Mouse (Mus musculus): ENCODE measurements around the gene B3gnt9. TPM values are rescaled to one million over a fixed set of nuclear protein-coding genes. Genes with fewer than 3 reads are reported as not detected.
"Not testable (repeated sequence)": the region's sequence is repeated elsewhere in the genome, so short reads cannot be mapped to it uniquely, and the experiment has no call there.

B3gnt9 gene
- polyA plus RNA-seq, 1 experiment from 2014 or later: 12.7 TPM

GRCm38 (mm10) chr8:105294776-105295175 lies 39.8 kb upstream of the B3gnt9 start:
- Histone ChIP-seq H3K4me1 (ENCODE audit: control insufficient read depth, insufficient read depth, low read length) (peaks cover 29% of the 10 kb centered on the region), H3K27ac (ENCODE audit: low read length) (no peak overlapping the region), H3K27me3 (ENCODE audit: control insufficient read depth, insufficient read depth, low read length) (peaks cover 6% of the 10 kb centered on the region; the same call in 1 of the 2 replicates), H3K4me3 (ENCODE audit: low read length) (peak overlapping the region; percentile 37), H3K9ac (ENCODE audit: low read length) (no peak overlapping the region), H3K36me3 (ENCODE audit: control insufficient read depth, insufficient read depth) (peaks cover 4% of the 10 kb centered on the region), H3K4me2 (ENCODE audit: low read depth, low read length) (peak overlapping the region; percentile 52), H3K9me3 (replicated peaks; ENCODE audit: control insufficient read depth, low read length) (no peaks in the 10 kb centered on the region)
- no peak for ATAC-seq (replicated peaks; ENCODE audit: extremely low read depth, insufficient read depth, low FRiP score)
- WGBS: 62% methylated on average over 9 of the region's 9 CpGs

GRCm38 (mm10) chr8:105293405-105293804 lies 38.5 kb upstream of the B3gnt9 start:
- Histone ChIP-seq H3K36me3 (ENCODE audit: control insufficient read depth, insufficient read depth) (no peaks in the 10 kb centered on the region), H3K4me2 (ENCODE audit: low read depth, low read length) (no peak overlapping the region), H3K4me3 (ENCODE audit: low read length) (no peak overlapping the region), H3K27me3 (ENCODE audit: control insufficient read depth, insufficient read depth, low read length) (peaks cover 6% of the 10 kb centered on the region; the same call in 1 of the 2 replicates), H3K4me1 (ENCODE audit: control insufficient read depth, insufficient read depth, low read length) (peaks cover 25% of the 10 kb centered on the region), H3K27ac (ENCODE audit: low read length) (no peak overlapping the region), H3K9me3 (replicated peaks; ENCODE audit: control insufficient read depth, low read length) (no peaks in the 10 kb centered on the region), H3K9ac (ENCODE audit: low read length) (no peak overlapping the region)
- 60% methylated on average over 19 of the region's 19 CpGs for WGBS
- ATAC-seq (replicated peaks; ENCODE audit: extremely low read depth, insufficient read depth, low FRiP score): no peak

- no peak overlapping the region for H3K4me3 ChIP-seq (ENCODE audit: low read length)
- no peak overlapping the region for H3K4me2 ChIP-seq (ENCODE audit: low read depth, low read length)
- H3K9ac ChIP-seq (ENCODE audit: low read length): no peak overlapping the region
- peaks cover 6% of the 10 kb centered on the region; the same call in 1 of the 2 replicates for H3K27me3 ChIP-seq (ENCODE audit: control insufficient read depth, insufficient read depth, low read length)
- H3K4me1 ChIP-seq (ENCODE audit: control insufficient read depth, insufficient read depth, low read length): peaks cover 22% of the 10 kb centered on the region
- H3K9me3 ChIP-seq (replicated peaks; ENCODE audit: control insufficient read depth, low read length): no peaks in the 10 kb centered on the region
- ATAC-seq (replicated peaks; ENCODE audit: extremely low read depth, insufficient read depth, low FRiP score): no peak
- H3K27ac ChIP-seq (ENCODE audit: low read length): no peak overlapping the region
- no peaks in the 10 kb centered on the region for H3K36me3 ChIP-seq (ENCODE audit: control insufficient read depth, insufficient read depth)
- WGBS: 65% methylated on average over 7 of the region's 7 CpGs
Measured at GRCm38 (mm10) chr8:105292471-105292870, 37.5 kb upstream of the B3gnt9 start.

GRCm38 (mm10) chr8:105291802-105292201 lies 36.8 kb upstream of the B3gnt9 start:
- H3K36me3 ChIP-seq (ENCODE audit: control insufficient read depth, insufficient read depth); H3K4me2 ChIP-seq (ENCODE audit: low read depth, low read length); H3K4me3 ChIP-seq (ENCODE audit: low read length); ATAC-seq (replicated peaks; ENCODE audit: extremely low read depth, insufficient read depth, low FRiP score); H3K9ac ChIP-seq (ENCODE audit: low read length); H3K9me3 ChIP-seq (replicated peaks; ENCODE audit: control insufficient read depth, low read length); H3K27me3 ChIP-seq (ENCODE audit: control insufficient read depth, insufficient read depth, low read length); H3K27ac ChIP-seq (ENCODE audit: low read length): not testable (repeated sequence)
- WGBS: 62% methylated on average over 3 of the region's 3 CpGs
- H3K4me1 ChIP-seq (ENCODE audit: control insufficient read depth, insufficient read depth, low read length): peaks cover 18% of the 10 kb centered on the region

- not testable (repeated sequence) for H3K36me3 ChIP-seq (ENCODE audit: control insufficient read depth, insufficient read depth); H3K9ac ChIP-seq (ENCODE audit: low read length); H3K27me3 ChIP-seq (ENCODE audit: control insufficient read depth, insufficient read depth, low read length); H3K4me3 ChIP-seq (ENCODE audit: low read length); H3K27ac ChIP-seq (ENCODE audit: low read length); H3K9me3 ChIP-seq (replicated peaks; ENCODE audit: control insufficient read depth, low read length); H3K4me2 ChIP-seq (ENCODE audit: low read depth, low read length); ATAC-seq (replicated peaks; ENCODE audit: extremely low read depth, insufficient read depth, low FRiP score)
- H3K4me1 ChIP-seq (ENCODE audit: control insufficient read depth, insufficient read depth, low read length): peaks cover 14% of the 10 kb centered on the region
- WGBS: 76% methylated on average over 8 of the region's 8 CpGs
Measured at GRCm38 (mm10) chr8:105291364-105291763, 36.4 kb upstream of the B3gnt9 start.

- Histone ChIP-seq H3K36me3 (ENCODE audit: control insufficient read depth, insufficient read depth) (no peaks in the 10 kb centered on the region), H3K4me1 (ENCODE audit: control insufficient read depth, insufficient read depth, low read length) (peaks cover 14% of the 10 kb centered on the region), H3K9ac (ENCODE audit: low read length) (no peak overlapping the region), H3K4me2 (ENCODE audit: low read depth, low read length) (peak overlapping the region; percentile 89), H3K27me3 (ENCODE audit: control insufficient read depth, insufficient read depth, low read length) (peaks cover 6% of the 10 kb centered on the region; the same call in 1 of the 2 replicates), H3K27ac (ENCODE audit: low read length) (no peak overlapping the region), H3K4me3 (ENCODE audit: low read length) (peak overlapping the region; percentile 22), H3K9me3 (replicated peaks; ENCODE audit: control insufficient read depth, low read length) (no peaks in the 10 kb centered on the region)
- WGBS: 10% methylated on average over 31 of the region's 31 CpGs
- no peak for ATAC-seq (replicated peaks; ENCODE audit: extremely low read depth, insufficient read depth, low FRiP score)
Measured at GRCm38 (mm10) chr8:105290554-105291314, 35.8 kb upstream of the B3gnt9 start.

- H3K4me1 ChIP-seq (ENCODE audit: control insufficient read depth, insufficient read depth, low read length): peaks cover 14% of the 10 kb centered on the region
- H3K27me3 ChIP-seq (ENCODE audit: control insufficient read depth, insufficient read depth, low read length): peaks cover 6% of the 10 kb centered on the region; the same call in 1 of the 2 replicates
- no peaks in the 10 kb centered on the region for H3K9me3 ChIP-seq (replicated peaks; ENCODE audit: control insufficient read depth, low read length)
- 3% methylated on average over 43 of the region's 43 CpGs for WGBS
- H3K27ac ChIP-seq (ENCODE audit: low read length): peak within 1 kb of the TSS; percentile 80
- peak within 1 kb of the TSS; percentile 89 for H3K4me2 ChIP-seq (ENCODE audit: low read depth, low read length)
- H3K4me3 ChIP-seq (ENCODE audit: low read length): peak within 1 kb of the TSS; percentile 65
- H3K9ac ChIP-seq (ENCODE audit: low read length): peak within 1 kb of the TSS; percentile 76
- peak; percentile 5; the same call in 1 of the 2 replicates for ATAC-seq (replicated peaks; ENCODE audit: extremely low read depth, insufficient read depth, low FRiP score)
- H3K36me3 ChIP-seq (ENCODE audit: control insufficient read depth, insufficient read depth): no peaks in the 10 kb centered on the region
Measured at GRCm38 (mm10) chr8:105289805-105290460, 35.0 kb upstream of the B3gnt9 start, which contains the start of gene 4931428F04Rik. TSS of gene 4931428F04Rik (minus strand) at chr8:105289864.

- Histone ChIP-seq H3K9me3 (replicated peaks; ENCODE audit: control insufficient read depth, low read length) (no peaks in the 10 kb centered on the region), H3K4me3 (ENCODE audit: low read length) (peak overlapping the region; percentile 65), H3K4me1 (ENCODE audit: control insufficient read depth, insufficient read depth, low read length) (peaks cover 14% of the 10 kb centered on the region), H3K27ac (ENCODE audit: low read length) (peak overlapping the region; percentile 80), H3K4me2 (ENCODE audit: low read depth, low read length) (peak overlapping the region; percentile 89), H3K36me3 (ENCODE audit: control insufficient read depth, insufficient read depth) (no peaks in the 10 kb centered on the region), H3K27me3 (ENCODE audit: control insufficient read depth, insufficient read depth, low read length) (peaks cover 6% of the 10 kb centered on the region; the same call in 1 of the 2 replicates), H3K9ac (ENCODE audit: low read length) (peak overlapping the region; percentile 76)
- ATAC-seq (replicated peaks; ENCODE audit: extremely low read depth, insufficient read depth, low FRiP score): peak; percentile 88
- under 1% methylated on average over 53 of the region's 53 CpGs for WGBS
Measured at GRCm38 (mm10) chr8:105288958-105289732, 34.2 kb upstream of the B3gnt9 start.

Data from heart, embryonic 16.5 days (tissue).